Mouse (Mus musculus): ENCODE data around the gene Filip1l.

GRCm38 (mm10) chr16:57440706-57441437, 88.0 kb downstream of the Filip1l start:
- TF ChIP-seq CTCF (IDR thresholded peaks at IDR 0.05; ENCODE audit: extremely low read depth, insufficient read length, insufficient replicate concordance, low read depth, low read length) (no peak), POLR2A (IDR thresholded peaks at IDR 0.05; ENCODE audit: low read depth, low read length) (no peak)
